ENCODE assay signal across 8 mouse cellular contexts in the genomic region with DNA sequence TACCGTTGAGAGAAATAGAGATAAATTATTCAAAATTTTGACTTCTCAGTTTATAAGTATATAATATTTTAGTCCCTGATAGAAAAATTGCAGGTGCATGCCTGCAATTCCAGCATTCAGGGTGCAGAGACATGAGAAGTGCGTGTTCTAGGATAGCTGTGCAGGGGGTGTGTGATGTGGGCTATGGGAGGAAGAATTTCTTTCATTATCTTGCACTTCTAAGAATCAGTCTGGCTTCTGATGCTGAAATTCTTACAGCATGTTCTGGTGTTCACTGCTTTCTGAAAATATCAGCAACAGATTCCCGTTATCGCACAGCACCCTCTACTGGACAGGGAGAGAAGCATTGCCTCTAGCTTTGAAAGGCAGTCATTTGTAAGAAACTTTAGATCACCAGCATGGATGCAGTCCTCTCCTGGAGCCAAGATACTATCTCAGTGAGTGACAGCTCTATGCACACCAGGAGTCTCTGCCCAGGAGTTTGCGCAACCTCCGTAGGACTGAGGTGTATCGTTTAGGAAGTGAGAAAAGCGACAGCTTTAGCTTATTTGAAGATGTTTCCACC.
A peak's percentile ranks its signal among the peaks of the same experiment; 100 is the strongest.
DNase-seq lines count a peak whose midpoint lies in the region; ATAC-seq and TF ChIP-seq lines count a peak whose summit lies in the region.

No protein-coding gene starts in this region.

- no peak overlapping the region for H3K4me2 ChIP-seq in intestine, embryonic 16.5 days (ENCODE audit: low read depth, low read length)

- H3K27ac ChIP-seq in intestine, embryonic 16.5 days (ENCODE audit: low read length): no peak overlapping the region
- H3K27ac ChIP-seq in limb, embryonic 10.5 days: no peak overlapping the region
- no peak overlapping the region for H3K27ac ChIP-seq in testis, adult 2 months (ENCODE audit: control insufficient read depth, insufficient read depth, low read depth, low read length)

- ATAC-seq in intestine, embryonic 16.5 days: peak; percentile 36; the same call in 1 of the 2 replicates

- no peaks in the 10 kb centered on the region for H3K27me3 ChIP-seq in intestine, embryonic 16.5 days (replicated peaks; ENCODE audit: control insufficient read depth, insufficient read depth, low read length)
- H3K27me3 ChIP-seq in limb, embryonic 10.5 days (ENCODE audit: low read depth, poor library complexity, severe bottlenecking): no peaks in the 10 kb centered on the region
- H3K27me3 ChIP-seq in testis, adult 2 months (ENCODE audit: control insufficient read depth, insufficient read depth, low read length): no peaks in the 10 kb centered on the region

- no peak overlapping the region for H3K9ac ChIP-seq in intestine, embryonic 16.5 days (ENCODE audit: low read depth, low read length)

- no peaks in the 10 kb centered on the region for H3K36me3 ChIP-seq in intestine, embryonic 16.5 days (ENCODE audit: control insufficient read depth, insufficient read depth, low read length)
- no peaks in the 10 kb centered on the region for H3K36me3 ChIP-seq in limb, embryonic 10.5 days
- no peaks in the 10 kb centered on the region for H3K36me3 ChIP-seq in testis, adult 2 months (ENCODE audit: control insufficient read depth, insufficient read depth, low read length)

- no peak for TF ChIP-seq POLR2A in testis, adult 2 months (IDR thresholded peaks at IDR 0.05; ENCODE audit: control insufficient read depth, low read depth, low read length)

- H3K4me3 ChIP-seq in intestine, embryonic 16.5 days (ENCODE audit: low read length): no peak overlapping the region
- no peak overlapping the region for H3K4me3 ChIP-seq in limb, embryonic 10.5 days
- H3K4me3 ChIP-seq in testis, adult 2 months (ENCODE audit: control insufficient read depth, low read depth, low read length): no peak overlapping the region

- peak; percentile 9; the same call in 1 of the 2 replicates for TF ChIP-seq CTCF in testis, adult 2 months (IDR thresholded peaks at IDR 0.05; ENCODE audit: control insufficient read depth, insufficient read depth, insufficient replicate concordance, low read depth, low read length)

- no peaks in the 10 kb centered on the region for H3K4me1 ChIP-seq in intestine, embryonic 16.5 days (ENCODE audit: control insufficient read depth, insufficient read depth, low read length)
- H3K4me1 ChIP-seq in limb, embryonic 10.5 days: no peaks in the 10 kb centered on the region
- no peaks in the 10 kb centered on the region for H3K4me1 ChIP-seq in testis, adult 2 months (ENCODE audit: control insufficient read depth, insufficient read depth, low read length)

- DNase-seq in 3134 (ENCODE audit: extremely low read depth, insufficient read length, low spot score) (peak; percentile 25), NIH3T3 (ENCODE audit: low read depth) (peak; percentile 92)
- peak; percentile 17 for DNase-seq in cerebellum, adult 9-11 months
- peak; percentile 6 to 36 for DNase-seq in frontal cortex, postnatal 10 days (ENCODE audit: low spot score in 2 of 2)
- DNase-seq in limb, embryonic 10.5 days (ENCODE audit: low spot score): peak; percentile 75
- peak; percentile 80 for DNase-seq in naive thymus-derived CD4-positive, alpha-beta T cell, adult 2 months (ENCODE audit: low read depth)

- 24% methylated on average over 8 of the region's 8 CpGs for WGBS in intestine, embryonic 16.5 days
- 26% methylated on average over 8 of the region's 8 CpGs for WGBS in limb, embryonic 10.5 days

- H3K9me3 ChIP-seq in intestine, embryonic 16.5 days (ENCODE audit: control insufficient read depth, low read length): no peaks in the 10 kb centered on the region
- H3K9me3 ChIP-seq in limb, embryonic 10.5 days (replicated peaks): no peaks in the 10 kb centered on the region

Comparison
In these comparisons a context has a peak if more than half of its experiments do, and no peak if none do; other contexts are left out.
1. DNase-seq: peak in every context shown above with its lines; median percentile 92 in NIH3T3; 80 in naive thymus-derived CD4-positive, alpha-beta T cell, adult 2 months; 75 in limb, embryonic 10.5 days; 25 in 3134; 21 in frontal cortex, postnatal 10 days; 17 in cerebellum, adult 9-11 months.